Mouse (Mus musculus) adrenal gland, adult (tissue): ENCODE results near the gene Scarb1.

Experiments
- DNase-seq, 2 experiments: peaks; one replicate each; pipeline ENCODE4 v3.0.0; 2022 to 2023; ENCODE audit warnings: low spot score in 1 of 2; ENCODE audit not compliant: inconsistent age in 2 of 2

The Scarb1 gene

GRCm38 (mm10) chr5:125340547-125341262, at the start of gene Scarb1:
Gene Scarb1, minus strand, starts transcription at chr5:125341094.
- peak; percentile 96 to 99 for DNase-seq

- DNase-seq = peak; percentile 94 to 98
These were observed 48.9 kb upstream of the Scarb1 start, which contains the start of gene Ubc for GRCm38 (mm10) chr5:125389579-125390441. Gene Ubc, minus strand, starts transcription at chr5:125390202.

DNA sequence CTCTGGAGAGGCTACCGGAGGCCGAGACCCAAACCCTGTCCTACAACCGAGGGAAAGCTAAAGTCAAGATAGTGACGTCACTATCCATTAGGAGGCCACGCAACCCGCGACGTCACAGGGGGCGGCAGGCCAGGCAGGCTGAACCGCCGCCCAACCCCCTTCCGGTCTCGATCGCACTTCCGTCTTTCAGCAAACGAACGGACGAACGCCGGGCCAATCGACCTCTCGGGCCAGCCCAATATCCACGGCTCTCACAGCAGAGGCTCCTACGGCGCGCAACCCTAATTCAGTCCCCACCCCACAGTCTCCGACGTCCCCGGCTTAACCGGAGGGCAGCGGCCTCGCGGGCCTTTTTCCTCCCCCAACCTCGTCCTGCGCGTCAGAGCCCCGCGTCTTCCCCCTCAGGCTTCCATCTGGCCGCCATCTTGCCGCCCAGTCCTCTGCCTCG, 48.3 kb upstream of the Scarb1 start, which contains the start of gene Gm10382:
Gm10382 (plus strand) TSS at position 192 of the 448 bp plus-strand sequence.
- DNase-seq = peak; percentile 91 to 95

- DNase-seq = peak in 1 of 2 experiments; percentile 78
These were observed 47.6 kb upstream of the Scarb1 start for GRCm38 (mm10) chr5:125388358-125389092.

- DNase-seq = peak in 1 of 2 experiments; percentile 69
These were observed 46.4 kb upstream of the Scarb1 start for GRCm38 (mm10) chr5:125387295-125387694.

DNA sequence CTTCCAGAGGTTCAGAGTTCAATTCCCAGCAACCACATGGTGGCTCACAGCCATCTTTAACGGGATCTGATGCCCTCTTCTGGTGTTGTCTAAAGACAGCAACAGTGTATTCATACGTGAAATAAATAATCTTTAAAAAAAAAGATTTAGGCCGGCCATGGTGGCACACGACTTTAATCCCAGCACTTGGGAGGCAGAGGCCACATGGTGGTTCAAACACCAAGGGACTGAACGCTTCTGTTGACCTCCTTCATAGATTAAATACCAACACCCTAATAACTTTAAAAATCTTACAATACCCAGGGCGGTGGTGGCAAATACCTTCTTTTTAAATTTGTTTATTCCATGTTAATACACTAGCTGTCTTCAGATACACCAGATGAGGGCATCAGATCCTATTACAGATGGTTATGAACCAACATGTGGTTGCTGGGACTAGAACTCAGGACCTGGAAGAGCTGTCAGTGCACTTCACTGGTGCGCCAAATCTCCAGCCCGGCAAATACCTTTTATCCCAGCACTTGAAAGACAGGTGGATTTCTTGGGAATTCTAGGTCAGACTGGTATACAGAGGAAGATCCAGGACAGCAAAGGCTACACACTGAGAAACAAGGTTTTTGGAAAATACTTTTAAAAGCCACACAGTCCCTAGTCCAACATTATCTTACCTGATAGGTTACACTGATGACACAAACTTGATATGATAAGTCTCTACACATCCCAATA, 44.5 kb upstream of the Scarb1 start:
- peak in 1 of 2 experiments; percentile 70 for DNase-seq

DNA sequence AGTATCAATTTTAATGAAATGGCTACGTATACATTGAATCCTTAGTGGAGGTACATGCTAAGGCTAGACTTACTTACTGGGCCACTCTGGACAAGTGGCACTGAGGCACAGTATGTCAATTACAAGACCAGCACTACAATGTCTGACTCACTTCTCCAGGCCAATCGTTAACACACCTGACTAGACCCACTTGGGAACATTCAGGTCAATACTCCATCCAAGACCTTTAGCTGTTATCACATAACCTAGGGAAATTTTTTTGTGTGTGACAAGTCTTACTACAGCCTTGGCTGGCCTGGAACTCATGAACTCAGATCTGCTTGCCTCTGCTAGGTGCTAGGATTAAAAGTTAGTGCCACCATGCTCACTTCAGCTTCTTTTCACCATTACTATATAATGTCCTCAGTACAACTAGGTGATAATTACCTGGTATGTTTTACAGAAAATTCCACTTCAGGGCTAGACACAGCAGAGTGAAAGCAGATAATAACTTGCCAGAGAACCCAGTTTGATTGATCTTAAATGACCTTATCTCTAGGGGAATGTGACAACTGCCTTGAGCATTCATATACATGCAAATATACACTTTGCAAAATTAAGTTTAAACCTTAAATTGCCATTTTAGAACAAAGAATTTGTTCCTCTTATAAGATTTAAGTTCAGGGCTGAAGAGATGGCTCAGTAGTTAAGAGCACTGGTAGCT, 43.8 kb upstream of the Scarb1 start:
- peak in 1 of 2 experiments; percentile 69 for DNase-seq

GRCm38 (mm10) chr5:125383637-125384420, 42.9 kb upstream of the Scarb1 start:
- DNase-seq = peak in 1 of 2 experiments; percentile 61

- peak; percentile 75 to 92 for DNase-seq
These were observed 42.0 kb upstream of the Scarb1 start for GRCm38 (mm10) chr5:125382673-125383558.

DNA sequence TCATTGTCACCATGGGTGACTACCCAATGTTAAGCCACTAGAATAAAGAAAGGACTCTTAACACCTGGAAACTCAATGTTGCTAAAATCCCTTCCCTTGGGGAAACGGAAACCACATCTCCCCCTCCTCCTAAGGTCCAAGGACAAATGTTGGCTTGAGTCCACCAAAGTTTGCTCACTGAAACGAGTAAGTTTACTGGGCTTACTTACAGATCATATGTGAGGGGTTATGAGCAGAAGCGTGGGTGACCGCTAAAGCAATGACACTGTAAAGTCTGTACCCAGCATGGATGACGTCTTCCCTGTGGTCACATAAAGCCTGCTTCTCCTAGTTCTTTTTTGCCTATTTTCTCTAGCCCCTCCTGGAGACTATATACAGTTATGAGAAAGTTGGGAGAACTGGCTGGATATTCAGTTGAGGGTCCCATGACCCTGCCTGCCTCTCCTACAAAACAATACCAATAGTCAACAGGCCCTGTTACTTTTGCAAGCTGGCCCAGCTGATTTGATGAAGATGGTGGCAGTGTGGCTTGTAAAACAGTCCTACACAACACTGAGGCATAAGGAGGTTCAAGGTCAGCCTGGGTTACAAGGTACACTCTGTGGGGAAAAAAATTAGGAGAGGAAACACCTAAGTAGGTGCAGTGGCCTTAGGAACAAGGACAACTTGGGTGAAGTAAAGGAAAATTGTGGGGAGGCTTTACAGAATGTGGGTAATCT, 41.2 kb upstream of the Scarb1 start:
- DNase-seq = peak in 1 of 2 experiments; percentile 30

DNA sequence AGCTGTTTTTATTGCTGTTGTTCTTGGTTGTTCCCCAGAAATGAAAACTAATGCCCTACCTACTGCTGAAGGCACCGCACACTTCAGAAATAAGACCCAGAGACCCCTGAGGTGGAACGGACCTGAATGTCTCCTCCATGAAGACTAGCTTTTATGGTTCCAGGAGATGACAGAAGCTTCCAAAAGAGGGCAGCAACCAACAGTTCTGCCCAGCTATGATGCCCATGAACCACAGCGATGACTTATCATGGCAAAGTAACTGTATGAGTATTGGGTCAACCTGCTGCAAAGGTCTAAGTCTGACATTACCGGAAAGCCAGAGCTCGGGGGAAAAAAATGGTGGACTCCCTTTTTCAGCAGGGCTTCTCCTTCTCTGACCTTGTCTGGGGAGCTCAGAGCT, 38.0 kb upstream of the Scarb1 start:
- DNase-seq = peak in 1 of 2 experiments; percentile 69

DNA sequence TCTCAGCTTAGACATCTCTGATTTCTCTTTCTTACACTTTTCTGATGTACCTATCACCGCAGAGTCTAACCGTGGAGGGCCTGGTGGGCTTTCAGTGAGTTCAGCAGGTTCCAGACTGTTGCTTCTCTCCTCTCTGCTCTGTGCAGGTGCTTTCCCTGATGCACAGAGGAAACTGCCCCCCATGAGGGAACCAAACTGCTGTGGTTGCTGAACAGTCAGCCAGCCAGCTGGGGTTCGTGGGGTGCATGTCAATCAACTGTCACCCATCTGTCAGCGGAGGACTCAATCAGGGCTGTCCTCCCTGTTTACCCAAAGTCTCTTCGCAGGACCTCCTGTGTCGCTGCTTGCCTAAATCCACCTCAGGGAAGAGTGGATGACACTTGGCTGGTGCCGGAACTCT, 36.3 kb upstream of the Scarb1 start:
- DNase-seq = no peak

- no peak for DNase-seq
These were observed 35.0 kb upstream of the Scarb1 start for GRCm38 (mm10) chr5:125375871-125376270.

GRCm38 (mm10) chr5:125372027-125372426, 31.1 kb upstream of the Scarb1 start:
- no peak for DNase-seq

DNA sequence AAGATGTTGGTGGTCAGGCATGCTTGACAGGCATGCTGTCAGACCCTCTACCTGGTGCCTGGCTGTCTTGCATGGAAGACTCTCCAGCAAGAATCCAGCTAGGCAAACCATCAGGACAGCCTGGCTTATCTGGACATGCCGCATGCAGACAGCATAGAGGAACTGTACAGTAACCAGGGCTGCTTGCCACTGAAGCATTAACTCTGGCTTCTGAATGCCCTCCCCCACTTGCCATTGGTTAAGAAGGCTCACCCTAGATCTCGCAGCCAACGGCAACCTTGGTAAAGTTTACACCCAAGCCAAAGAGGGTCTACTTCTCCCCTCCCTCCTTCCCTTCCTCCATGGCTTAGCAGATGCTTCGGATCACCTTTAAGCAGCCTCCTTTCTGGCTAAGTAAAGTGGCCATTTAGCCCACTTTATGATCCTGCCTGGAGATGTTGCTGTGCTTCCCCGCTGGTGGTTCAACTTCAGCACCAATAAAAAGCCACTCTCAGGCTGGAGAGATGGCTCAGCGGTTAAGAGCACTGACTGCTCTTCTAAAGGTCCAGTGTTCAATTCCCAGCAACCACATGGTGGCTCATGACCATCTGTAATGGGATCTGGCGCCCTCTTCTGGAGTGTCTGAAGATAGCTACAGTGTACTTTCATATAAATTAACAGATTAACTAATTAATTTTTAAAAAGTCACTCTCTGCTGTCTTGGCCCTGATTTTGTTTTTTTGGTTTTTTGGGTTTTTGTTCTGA, 30.2 kb upstream of the Scarb1 start:
- no peak for DNase-seq

DNA sequence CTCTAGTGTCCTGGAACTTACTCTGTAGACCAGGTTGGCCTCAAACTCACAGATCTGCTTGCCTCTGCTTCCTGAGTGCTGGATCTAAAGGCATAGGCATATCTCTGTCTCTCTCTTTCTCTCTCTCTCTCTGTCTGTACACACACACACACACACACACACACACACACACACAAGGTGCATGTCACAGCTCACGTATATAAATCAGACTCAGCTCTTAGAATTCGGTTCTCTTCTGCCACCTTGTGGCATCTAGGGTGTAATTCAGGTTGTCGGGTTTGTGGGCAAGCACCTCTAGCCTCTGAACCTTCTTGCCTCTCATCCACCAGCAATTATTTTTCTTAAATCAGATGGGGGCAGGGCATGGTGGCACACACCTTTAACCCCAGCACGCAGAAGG, 27.7 kb upstream of the Scarb1 start:
- peak; percentile 65 to 89 for DNase-seq

DNA sequence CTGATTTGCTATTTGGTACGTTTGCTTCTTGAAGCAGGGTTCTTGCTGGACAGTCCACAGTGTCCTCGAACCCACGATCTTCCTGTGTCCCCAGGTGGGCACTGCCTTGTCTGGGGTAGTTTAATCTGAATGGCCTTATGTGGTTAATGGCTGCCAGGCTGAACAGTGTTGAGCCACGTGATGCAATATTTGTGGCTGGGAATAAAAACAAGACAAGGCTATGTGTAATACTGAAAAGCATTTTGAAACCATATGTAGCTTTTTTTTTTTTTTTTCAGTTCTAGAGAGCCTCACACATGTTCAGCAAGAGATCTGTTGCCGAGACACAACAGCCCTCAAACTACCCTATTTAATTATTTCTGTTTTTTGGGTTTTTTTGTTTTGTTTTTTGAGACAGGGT, 27.3 kb upstream of the Scarb1 start:
- no peak for DNase-seq
